Mouse (Mus musculus): ENCODE results near the gene Ube2a. TPM values are rescaled to one million over a fixed set of nuclear protein-coding genes. Genes with fewer than 3 reads are reported as not detected.

Ube2a gene
- polyA plus RNA-seq, 1 experiment from 2014 or later, result 113 TPM

Other genes with a start within 250 kb of the Ube2a start
- 1.4 and 1.5 TPM in 2 replicates for gene Akap17b, start 228.5 kb upstream of the Ube2a start, polyA plus RNA-seq (2015; fragmentation: Nextera tagmentation; extraction: Ambion mirVana)
- 3.0 and 4.1 TPM in 2 replicates for gene Slc25a43, start 130.2 kb upstream of the Ube2a start, polyA plus RNA-seq (2015; fragmentation: Nextera tagmentation; extraction: Ambion mirVana)
- 964 and 1,107 TPM in 2 replicates for gene Slc25a5, start 78.2 kb upstream of the Ube2a start, polyA plus RNA-seq (2015; fragmentation: Nextera tagmentation; extraction: Ambion mirVana)
- 19.2 and 19.3 TPM in 2 replicates for gene C330007P06Rik, start 211 bp downstream of the Ube2a start, polyA plus RNA-seq (2015; fragmentation: Nextera tagmentation; extraction: Ambion mirVana)
- gene Nkrf, start 29.0 kb downstream of the Ube2a start, polyA plus RNA-seq (2015; fragmentation: Nextera tagmentation; extraction: Ambion mirVana), result 0.37 and 0.56 TPM in 2 replicates
- 50.9 and 55.0 TPM in 2 replicates for gene Sept6, start 117.9 kb downstream of the Ube2a start, polyA plus RNA-seq (2015; fragmentation: Nextera tagmentation; extraction: Ambion mirVana)
- gene Sowahd, start 174.9 kb downstream of the Ube2a start, polyA plus RNA-seq (2015; fragmentation: Nextera tagmentation; extraction: Ambion mirVana), result 0.33 and 0.41 TPM in 2 replicates
- gene Rpl39, start 211.5 kb downstream of the Ube2a start, polyA plus RNA-seq (2015; fragmentation: Nextera tagmentation; extraction: Ambion mirVana), result 377 and 401 TPM in 2 replicates
- 13.6 and 14.1 TPM in 2 replicates for gene Upf3b, start 236.4 kb downstream of the Ube2a start, polyA plus RNA-seq (2015; fragmentation: Nextera tagmentation; extraction: Ambion mirVana)